Mouse (Mus musculus) forebrain, embryonic 14.5 days (tissue): ENCODE data around the gene Fscn2. TPM values are rescaled to one million over a fixed set of nuclear protein-coding genes. Genes with fewer than 3 reads are reported as not detected.

Experiments
- ATAC-seq: fragments of 200-750 bp; cut with Nextera tagmentation; 2 replicates; pipeline ENCODE4 v1.8.0; 2017; ENCODE audit warnings: mild to moderate bottlenecking, moderate library complexity
- DNase-seq: peaks from one replicate; pipeline ENCODE4 v3.0.0-alpha.2; 2015; ENCODE audit warnings: low spot score
- H3K27ac ChIP-seq: fragments of 300-500 bp; sonication (generic); 2 replicates; pipeline ENCODE4 v1.5.1; 2014; ENCODE audit warnings: low read depth, mild to moderate bottlenecking, control low read depth, low read length, moderate library complexity
- H3K27me3 ChIP-seq: fragments of 300-500 bp; sonication (generic); replicated peaks from 2 replicates; pipeline ENCODE4 v1.6.1; 2014; ENCODE audit warnings: low read length, control low read depth, mixed read lengths; ENCODE audit not compliant: control insufficient read depth, insufficient read depth
- H3K36me3 ChIP-seq: fragments of 300-500 bp; sonication (generic); 2 replicates; pipeline ENCODE4 v1.6.1; 2014; ENCODE audit warnings: low read length, control low read depth; ENCODE audit not compliant: control insufficient read depth, insufficient read depth
- H3K4me1 ChIP-seq: fragments of 300-500 bp; sonication (generic); 2 replicates; pipeline ENCODE4 v1.6.1; 2014; ENCODE audit warnings: antibody characterized with exemption, low read length, control low read depth; ENCODE audit not compliant: control insufficient read depth, insufficient read depth
- H3K4me2 ChIP-seq: fragments of 300-500 bp; sonication (generic); 2 replicates; pipeline ENCODE4 v1.6.1; 2014; ENCODE audit warnings: mild to moderate bottlenecking, control low read depth, low read length
- H3K4me3 ChIP-seq: fragments of 300-500 bp; sonication (generic); 2 replicates; pipeline ENCODE4 v1.5.1; 2014; ENCODE audit warnings: low read depth, low read length, control low read depth
- H3K9ac ChIP-seq: fragments of 300-500 bp; sonication (generic); 2 replicates; pipeline ENCODE4 v1.6.1; 2014; ENCODE audit warnings: mild to moderate bottlenecking, low read length, control low read depth, moderate library complexity
- H3K9me3 ChIP-seq: fragments of 300-500 bp; sonication (generic); replicated peaks from 2 replicates; pipeline ENCODE4 v1.6.1; 2016; ENCODE audit warnings: low read length, control low read depth, mixed read lengths; ENCODE audit not compliant: control insufficient read depth
- WGBS: fragments of 180-500 bp; shearing (Covaris S2); extraction: QIAGEN DNeasy Blood & Tissue Kit; methylation state at CpG from one replicate; pipeline ENCODE4 v1.1.7; 2014; 5-methylcytosine and 5-hydroxymethylcytosine counted together
- polyA plus RNA-seq: library from polyadenylated mRNA; unstranded; fragments of >200 nt; fragmentation: Nextera tagmentation; extraction: Ambion mirVana; gene quantifications from 2 replicates; pipeline ENCODE4 v1.2.1, GENCODE M21; 2014

The Fscn2 gene
- polyA plus RNA-seq, 1 experiment from 2014 or later: 1.4 TPM

DNA sequence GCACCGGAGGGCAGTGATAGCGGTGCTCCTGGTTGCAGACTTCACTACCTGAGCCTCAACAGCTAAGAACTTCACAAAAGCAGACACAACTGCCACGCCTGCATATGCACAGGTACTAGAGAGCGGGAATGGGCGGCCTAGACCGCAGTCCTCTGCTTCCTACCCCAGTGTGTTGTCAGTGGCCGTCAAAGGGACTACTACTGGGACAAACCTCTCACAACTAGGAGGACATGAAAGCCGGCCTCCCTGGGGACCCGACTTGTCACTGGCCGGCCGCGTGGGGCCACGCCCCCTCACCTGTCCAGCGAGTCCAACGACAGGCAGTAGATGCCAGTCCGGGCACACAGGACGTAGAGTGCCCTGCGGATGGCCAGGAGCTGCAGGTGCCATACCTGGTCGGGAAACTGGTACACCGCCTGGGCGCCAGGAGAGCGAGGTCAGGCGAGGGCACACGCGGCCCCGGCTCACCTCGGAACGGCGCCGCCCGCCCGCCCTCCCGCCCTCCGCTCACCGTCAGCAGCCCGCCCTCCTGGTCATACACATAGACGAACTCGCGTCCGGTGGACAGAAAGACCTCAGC is 16.8 kb downstream of the Fscn2 start:
- peak overlapping the region; percentile 71 for H3K4me3 ChIP-seq
- no peaks in the 10 kb centered on the region for H3K27me3 ChIP-seq
- peak; percentile 22 for DNase-seq
- peaks cover 9% of the 10 kb centered on the region for H3K4me1 ChIP-seq
- peak; percentile 42 for ATAC-seq
- WGBS: 4% methylated on average over 40 of the region's 40 CpGs
- H3K27ac ChIP-seq: peak overlapping the region; percentile 76; the same call in 1 of the 2 replicates
- no peaks in the 10 kb centered on the region for H3K9me3 ChIP-seq
- H3K9ac ChIP-seq: peak overlapping the region; percentile 83
- H3K4me2 ChIP-seq: peak overlapping the region; percentile 96
- H3K36me3 ChIP-seq: peaks cover 74% of the 10 kb centered on the region

DNA sequence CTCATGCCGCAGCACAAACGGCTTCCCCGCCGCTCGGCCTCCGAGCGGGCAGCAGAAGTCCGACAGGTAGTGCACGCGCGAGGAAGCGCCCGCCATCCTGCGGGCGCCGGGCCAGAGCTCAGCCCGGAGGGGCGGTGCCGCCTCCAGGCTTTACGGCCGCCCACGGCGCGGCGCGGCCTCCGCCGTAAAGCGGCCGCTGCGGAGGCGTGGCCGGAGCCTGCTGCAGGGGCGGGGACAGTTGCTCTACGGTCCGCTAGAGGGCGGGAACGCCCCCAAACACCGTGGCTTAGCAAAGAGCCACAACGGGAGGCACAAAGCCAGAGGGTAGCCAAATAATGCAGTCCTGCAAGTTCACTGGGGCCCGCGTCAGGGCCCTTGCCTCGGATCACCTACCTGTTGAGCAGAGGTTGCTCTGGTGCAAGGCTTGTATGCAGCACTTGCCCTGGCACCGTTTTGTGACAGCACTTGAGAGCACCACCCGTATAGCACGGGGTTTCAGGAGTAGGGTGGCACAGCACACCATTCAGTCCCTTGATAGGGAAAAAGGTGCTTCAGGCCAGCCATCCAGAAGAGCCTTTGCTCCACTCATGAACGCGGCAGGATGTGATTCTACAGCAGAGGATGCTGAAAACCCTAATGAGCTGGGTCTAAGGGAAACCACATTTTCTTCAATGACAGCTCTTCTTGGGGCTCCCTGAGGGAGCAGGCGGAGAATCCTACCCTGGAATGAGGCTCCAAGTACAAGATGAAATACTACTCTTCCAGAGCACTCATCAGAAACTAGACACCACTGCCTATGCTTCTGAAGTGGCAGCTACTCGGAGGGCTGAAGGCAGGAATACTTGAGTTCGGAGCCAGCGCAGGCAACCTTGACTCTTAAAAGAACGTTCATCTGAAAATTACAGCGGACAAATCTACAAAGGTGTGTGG is 17.5 kb downstream of the Fscn2 start, which contains the start of gene Faap100:
TSS of gene Faap100 (minus strand) at position 154 of the 930 bp plus-strand sequence.
- DNase-seq (peak; percentile 96), ATAC-seq (peak; percentile 88)
- no peaks in the 10 kb centered on the region for H3K9me3 ChIP-seq
- H3K36me3 ChIP-seq: peaks cover 74% of the 10 kb centered on the region
- peak within 1 kb of the TSS; percentile 83 for H3K9ac ChIP-seq
- WGBS: 10% methylated on average over 54 of the region's 54 CpGs
- H3K4me3 ChIP-seq: peak within 1 kb of the TSS; percentile 71
- peak within 1 kb of the TSS; percentile 96 for H3K4me2 ChIP-seq
- peak within 1 kb of the TSS; percentile 76 for H3K27ac ChIP-seq
- H3K4me1 ChIP-seq: peaks cover 9% of the 10 kb centered on the region
- no peaks in the 10 kb centered on the region for H3K27me3 ChIP-seq

DNA sequence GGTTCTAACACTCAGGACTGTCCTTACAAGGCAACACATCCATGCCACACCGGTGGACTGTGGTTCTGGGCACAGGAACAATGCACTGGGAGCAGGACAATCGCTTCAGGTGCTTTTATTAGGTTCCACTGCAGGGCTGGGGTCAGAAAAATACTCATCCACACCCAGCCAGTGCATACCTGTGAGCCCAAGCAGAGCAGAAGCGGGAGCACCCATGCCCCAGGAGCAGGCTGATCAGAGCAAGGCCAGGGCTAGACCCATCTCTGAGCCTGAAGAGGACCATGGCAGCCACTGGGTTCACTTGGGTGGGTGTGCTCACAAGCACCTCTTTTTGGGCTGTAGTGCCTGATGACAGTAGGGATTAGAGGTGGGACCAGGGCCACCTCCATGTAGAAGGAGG is 18.9 kb downstream of the Fscn2 start:
- H3K9me3 ChIP-seq: no peaks in the 10 kb centered on the region
- no peak overlapping the region for H3K9ac ChIP-seq
- no peak overlapping the region for H3K4me2 ChIP-seq
- DNase-seq (no peak), ATAC-seq (no peak)
- WGBS: over 99% methylated on average over 3 of the region's 3 CpGs
- H3K36me3 ChIP-seq: peaks cover 74% of the 10 kb centered on the region
- H3K4me1 ChIP-seq: peaks cover 9% of the 10 kb centered on the region
- no peak overlapping the region for H3K27ac ChIP-seq
- H3K27me3 ChIP-seq: no peaks in the 10 kb centered on the region
- no peak overlapping the region for H3K4me3 ChIP-seq

DNA sequence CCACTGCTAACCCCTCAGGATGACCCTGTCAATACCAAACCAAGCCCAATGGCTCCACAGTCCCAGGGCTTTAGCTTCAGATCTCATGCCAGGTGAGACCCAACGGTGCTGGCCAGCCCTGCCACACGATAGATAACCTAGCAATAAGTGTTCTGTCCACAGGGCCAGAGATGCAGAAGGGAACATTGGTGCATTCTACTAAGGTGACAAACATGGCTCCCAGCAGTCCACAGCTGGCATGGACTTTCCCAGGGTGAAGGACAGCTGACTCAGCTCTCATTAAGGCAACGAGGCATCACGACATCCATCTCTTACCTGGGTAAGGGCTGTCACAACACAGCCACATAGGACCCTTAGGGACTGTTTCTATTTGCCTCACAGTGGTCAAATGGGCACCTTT is 19.8 kb downstream of the Fscn2 start:
- no peak overlapping the region for H3K9ac ChIP-seq
- ATAC-seq: no peak
- DNase-seq: no peak
- no peaks in the 10 kb centered on the region for H3K27me3 ChIP-seq
- H3K4me3 ChIP-seq: no peak overlapping the region
- H3K4me2 ChIP-seq: no peak overlapping the region
- 93% methylated on average over 4 of the region's 4 CpGs for WGBS
- no peaks in the 10 kb centered on the region for H3K9me3 ChIP-seq
- peaks cover 73% of the 10 kb centered on the region for H3K36me3 ChIP-seq
- peaks cover 9% of the 10 kb centered on the region for H3K4me1 ChIP-seq
- H3K27ac ChIP-seq: no peak overlapping the region

DNA sequence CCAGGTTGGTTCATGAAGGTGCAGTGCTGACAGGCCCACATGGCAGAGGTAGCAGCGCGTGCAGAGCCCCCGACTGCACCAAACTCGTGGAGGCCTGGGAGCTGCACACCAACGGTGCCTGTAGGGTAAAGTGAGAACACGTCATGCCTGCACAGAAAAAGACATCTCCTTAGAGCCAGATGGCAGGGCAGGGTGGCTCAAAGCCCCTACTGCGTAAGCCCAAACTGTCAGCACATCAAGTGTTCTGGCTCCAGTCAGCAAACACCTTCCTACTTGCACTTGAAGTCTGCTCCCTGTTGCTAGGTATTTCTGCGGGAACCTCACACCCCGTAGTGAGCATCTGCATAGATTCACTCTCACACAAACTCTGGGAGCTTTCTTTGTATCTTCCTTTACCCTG is 21.2 kb downstream of the Fscn2 start:
- Histone ChIP-seq H3K4me2 (no peak overlapping the region), H3K27ac (no peak overlapping the region), H3K27me3 (no peaks in the 10 kb centered on the region), H3K4me1 (peaks cover 6% of the 10 kb centered on the region), H3K9me3 (no peaks in the 10 kb centered on the region), H3K4me3 (no peak overlapping the region), H3K9ac (no peak overlapping the region), H3K36me3 (peaks cover 74% of the 10 kb centered on the region)
- no peak for ATAC-seq
- DNase-seq: no peak
- WGBS: 95% methylated on average over 9 of the region's 9 CpGs

DNA sequence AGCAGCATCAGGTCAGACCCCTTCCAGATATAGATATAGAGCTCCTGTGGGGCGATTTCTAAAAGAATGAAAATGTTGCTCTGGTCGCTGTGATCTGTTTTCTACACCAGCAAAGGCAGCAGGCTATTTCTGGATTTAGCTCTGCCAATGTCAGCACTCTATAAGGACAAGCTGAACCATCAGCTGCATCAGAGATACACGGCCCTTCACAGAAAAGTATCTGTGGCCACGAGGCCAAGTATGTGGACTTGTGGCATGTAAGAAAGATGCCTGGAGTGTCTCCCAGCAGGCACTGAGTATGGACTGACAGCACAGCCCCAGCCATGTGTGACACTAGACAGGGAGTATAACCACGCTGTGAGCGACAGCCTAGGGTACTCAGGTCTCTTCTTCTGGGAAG is 25.3 kb downstream of the Fscn2 start:
- Histone ChIP-seq H3K9ac (no peak overlapping the region), H3K27ac (no peak overlapping the region), H3K4me3 (no peak overlapping the region), H3K27me3 (no peaks in the 10 kb centered on the region), H3K36me3 (peaks cover 70% of the 10 kb centered on the region), H3K4me2 (no peak overlapping the region), H3K9me3 (no peaks in the 10 kb centered on the region), H3K4me1 (no peaks in the 10 kb centered on the region)
- DNase-seq: no peak
- 94% methylated on average over 6 of the region's 6 CpGs for WGBS
- no peak for ATAC-seq

DNA sequence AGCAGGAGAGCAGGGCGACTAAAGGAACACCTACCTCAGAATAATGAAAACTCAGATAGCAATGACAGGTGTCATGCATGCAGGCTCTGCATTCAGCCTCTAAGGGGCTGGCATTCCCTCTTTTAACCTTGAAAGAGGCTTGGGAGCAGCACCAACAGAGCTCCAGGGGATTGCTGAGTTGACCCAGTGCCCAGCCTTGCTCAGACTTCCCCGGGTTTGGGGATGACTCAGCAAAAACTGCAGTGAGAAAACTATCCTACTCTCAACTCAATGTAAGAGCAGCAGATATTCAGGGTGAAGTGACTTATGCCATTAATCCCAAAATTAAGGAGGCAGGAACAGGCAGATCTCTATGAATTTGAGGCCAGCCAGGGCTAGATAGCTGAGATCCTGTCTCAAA is 25.8 kb downstream of the Fscn2 start:
- peaks cover 70% of the 10 kb centered on the region for H3K36me3 ChIP-seq
- no peak overlapping the region for H3K9ac ChIP-seq
- H3K4me3 ChIP-seq: no peak overlapping the region
- DNase-seq: no peak
- no peaks in the 10 kb centered on the region for H3K9me3 ChIP-seq
- no peak for ATAC-seq
- no peak overlapping the region for H3K27ac ChIP-seq
- no peaks in the 10 kb centered on the region for H3K27me3 ChIP-seq
- no peaks in the 10 kb centered on the region for H3K4me1 ChIP-seq
- H3K4me2 ChIP-seq: no peak overlapping the region
- 76% methylated on average over 2 of the region's 2 CpGs for WGBS

DNA sequence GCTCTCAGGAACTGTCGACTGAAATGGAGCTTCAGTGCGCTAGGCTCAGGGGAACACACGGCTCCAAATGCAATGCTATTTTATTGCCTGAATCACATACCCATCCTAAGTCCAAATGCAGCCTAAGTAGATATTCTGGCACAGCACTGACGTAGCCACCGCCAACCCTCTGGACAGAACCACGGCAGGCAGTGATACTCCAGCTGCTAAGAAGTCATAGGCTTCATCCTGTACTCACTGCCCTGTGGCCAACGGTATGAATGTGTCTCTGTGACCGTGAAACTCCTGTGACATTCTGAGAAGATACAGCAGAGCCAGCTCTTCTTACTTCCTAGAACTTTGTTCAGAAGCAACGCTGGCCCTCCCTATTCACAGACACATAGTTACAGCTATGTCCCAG is 27.2 kb downstream of the Fscn2 start:
- H3K4me1 ChIP-seq: no peaks in the 10 kb centered on the region
- peaks cover 70% of the 10 kb centered on the region for H3K36me3 ChIP-seq
- H3K27ac ChIP-seq: no peak overlapping the region
- H3K9me3 ChIP-seq: no peaks in the 10 kb centered on the region
- no peak for ATAC-seq
- no peak overlapping the region for H3K4me3 ChIP-seq
- H3K9ac ChIP-seq: no peak overlapping the region
- H3K27me3 ChIP-seq: no peaks in the 10 kb centered on the region
- no peak for DNase-seq
- H3K4me2 ChIP-seq: no peak overlapping the region
- 92% methylated on average over 9 of the region's 9 CpGs for WGBS

DNA sequence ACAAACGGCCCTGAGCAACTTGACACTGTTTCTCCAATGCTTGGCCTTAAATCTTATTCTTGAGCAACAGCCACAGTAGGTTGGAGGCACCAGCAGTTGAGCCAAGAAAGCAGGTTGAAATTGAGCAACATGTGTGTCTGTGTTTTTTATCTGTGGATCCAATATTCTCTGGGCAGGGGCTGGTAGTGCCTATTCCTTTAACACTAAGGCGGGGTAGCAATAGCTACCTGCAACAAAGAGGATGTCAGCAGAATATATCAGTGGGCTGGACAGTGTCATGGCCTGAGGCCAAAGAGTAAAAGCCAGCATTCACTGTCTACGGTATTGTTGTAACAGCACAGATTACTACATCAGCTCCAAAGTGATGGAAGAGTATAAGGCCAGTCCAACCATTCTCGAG is 34.3 kb downstream of the Fscn2 start:
- DNase-seq (no peak), ATAC-seq (no peak)
- Histone ChIP-seq H3K36me3 (peaks cover 77% of the 10 kb centered on the region), H3K4me3 (no peak overlapping the region), H3K27me3 (no peaks in the 10 kb centered on the region), H3K4me1 (no peaks in the 10 kb centered on the region), H3K9ac (no peak overlapping the region), H3K27ac (no peak overlapping the region), H3K9me3 (no peaks in the 10 kb centered on the region), H3K4me2 (no peak overlapping the region)
- WGBS: 87% methylated on average over 4 of the region's 4 CpGs
